Mouse (Mus musculus) brain, adult 2 months (tissue): ENCODE results near the gene Akr1b3.
A peak's percentile ranks its signal among the peaks of the same experiment; 100 is the strongest.
"Not testable (repeated sequence)": the region's sequence is repeated elsewhere in the genome, so short reads cannot be mapped to it uniquely, and the experiment has no call there.

Experiments
- DNase-seq: peaks from one replicate; pipeline ENCODE4 v3.0.0; 2011; ENCODE audit warnings: low read depth, low spot score

The Akr1b3 gene

DNA sequence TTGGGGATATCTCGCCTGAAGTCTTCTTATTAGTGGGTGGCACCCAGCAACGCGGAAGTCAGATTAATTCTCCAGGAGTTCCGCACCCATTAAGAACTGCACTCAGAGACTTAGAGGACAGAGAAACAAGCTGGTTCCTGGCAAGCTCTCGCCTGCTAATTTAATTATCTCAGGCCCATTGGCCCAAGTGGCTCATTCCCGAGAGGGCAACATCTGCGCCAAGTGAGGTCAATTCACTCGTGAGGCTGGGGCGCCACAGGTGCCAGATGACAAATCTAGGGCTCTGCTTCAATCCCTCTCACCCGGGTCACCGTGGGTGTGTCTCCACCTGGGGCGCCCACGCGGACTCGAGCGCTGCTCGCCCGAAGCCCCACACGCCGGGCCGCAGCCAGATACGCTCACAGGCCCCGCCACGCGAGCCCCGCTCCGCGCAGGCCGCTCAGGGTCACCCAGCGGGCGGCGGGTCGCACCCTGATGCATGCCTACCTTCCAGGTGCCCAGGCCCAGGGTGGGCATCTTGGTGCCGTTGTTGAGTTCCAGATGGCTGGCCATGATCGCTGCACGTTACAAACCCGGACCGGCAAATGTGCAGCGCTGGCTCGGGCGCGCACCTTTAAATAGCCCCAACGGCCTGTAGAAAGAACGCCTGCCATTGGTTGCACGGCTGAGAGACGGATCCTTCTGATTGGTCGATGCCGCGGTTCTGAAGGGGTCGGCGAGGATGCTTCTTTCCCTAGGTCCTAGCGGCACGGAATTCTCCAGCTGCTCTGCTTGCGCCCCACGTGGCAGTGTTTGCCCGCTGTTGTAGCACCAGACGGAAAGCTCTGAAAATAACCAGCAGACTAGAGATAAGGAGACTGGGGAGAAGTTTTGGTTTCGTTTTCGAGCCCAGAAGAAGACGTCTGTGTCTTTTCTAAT is at the start of gene Akr1b3:
TSS of gene Akr1b3 (minus strand) at position 625 of the 918 bp plus-strand sequence.
- peak; percentile 99 for DNase-seq

- no peak for DNase-seq
These were observed 47.2 kb upstream of the Akr1b3 start for GRCm38 (mm10) chr6:34364217-34365136.

- DNase-seq: no peak
These were observed 38.6 kb upstream of the Akr1b3 start for GRCm38 (mm10) chr6:34355841-34356240.

GRCm38 (mm10) chr6:34355349-34355747 is 38.1 kb upstream of the Akr1b3 start:
- no peak for DNase-seq

DNA sequence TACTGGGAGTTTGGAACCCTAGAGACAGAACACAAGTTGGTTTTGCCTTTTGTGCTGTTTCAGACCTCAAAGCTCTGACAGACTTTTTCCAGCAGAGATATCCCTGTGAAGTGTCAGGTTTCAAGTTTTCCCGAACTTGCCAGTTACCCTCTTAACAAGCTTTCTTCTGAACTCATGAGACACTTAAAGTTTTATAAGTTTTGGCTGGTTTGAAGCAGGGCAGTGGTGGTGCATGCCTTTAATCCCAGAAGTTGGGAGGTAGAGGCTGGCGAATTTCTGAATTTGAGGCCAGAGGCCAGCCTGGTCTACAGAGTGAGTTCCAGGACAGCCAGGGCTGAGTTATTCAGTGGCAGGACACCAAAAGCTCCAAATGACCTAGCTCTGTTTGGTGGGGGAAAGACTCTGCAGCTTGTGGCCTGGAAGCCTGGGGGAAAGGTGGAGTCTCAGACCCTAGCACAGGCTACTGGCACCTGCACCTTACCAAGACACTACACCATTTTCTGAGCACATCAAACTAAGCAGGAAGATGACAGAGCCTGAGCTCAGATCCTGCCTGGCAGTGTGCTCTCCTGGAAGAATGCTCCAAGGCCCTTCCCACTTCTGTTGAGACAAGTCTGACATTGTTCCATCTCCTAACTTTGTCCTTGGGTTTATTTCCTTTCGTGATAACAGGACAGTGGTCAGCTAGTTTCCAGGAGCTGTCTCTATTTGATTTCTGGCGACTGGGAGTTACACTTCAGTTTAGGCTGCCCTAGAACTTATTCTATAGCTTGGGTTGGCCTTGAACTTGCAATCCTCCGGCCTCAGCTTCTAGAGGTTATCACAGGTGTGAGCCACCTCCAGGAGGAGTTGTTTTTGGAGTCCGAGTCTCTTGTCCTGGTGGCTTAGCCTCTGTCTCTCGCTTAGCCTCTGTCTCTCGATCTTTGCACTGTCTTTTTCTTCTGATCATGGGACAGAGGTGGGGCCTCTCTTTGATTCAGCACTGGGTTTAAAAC is 37.4 kb upstream of the Akr1b3 start:
- no peak for DNase-seq

GRCm38 (mm10) chr6:34353658-34354353 is 36.5 kb upstream of the Akr1b3 start, which contains the start of gene Akr1b8:
TSS of gene Akr1b8 (plus strand) at chr6:34354119.
- DNase-seq: peak; percentile 85

DNA sequence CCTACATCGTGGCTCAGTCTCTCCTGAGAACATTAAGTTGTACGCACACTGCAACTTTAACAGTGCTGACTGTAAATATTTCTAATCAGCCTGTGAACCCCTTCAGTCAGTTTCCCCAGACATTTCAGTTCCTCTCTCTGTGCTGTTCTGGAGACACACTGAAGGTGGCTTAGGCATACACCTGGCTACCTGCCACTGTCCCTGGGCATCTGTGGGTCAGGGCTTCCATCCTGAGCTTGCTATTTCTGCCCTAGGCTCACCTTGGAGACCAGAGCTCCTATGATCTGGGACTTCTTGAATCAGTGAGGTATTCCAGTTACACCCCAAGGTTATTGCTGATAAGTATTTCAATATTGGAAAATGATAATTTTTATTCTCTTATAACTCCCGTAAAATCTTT is 35.1 kb upstream of the Akr1b3 start:
- DNase-seq: no peak

DNA sequence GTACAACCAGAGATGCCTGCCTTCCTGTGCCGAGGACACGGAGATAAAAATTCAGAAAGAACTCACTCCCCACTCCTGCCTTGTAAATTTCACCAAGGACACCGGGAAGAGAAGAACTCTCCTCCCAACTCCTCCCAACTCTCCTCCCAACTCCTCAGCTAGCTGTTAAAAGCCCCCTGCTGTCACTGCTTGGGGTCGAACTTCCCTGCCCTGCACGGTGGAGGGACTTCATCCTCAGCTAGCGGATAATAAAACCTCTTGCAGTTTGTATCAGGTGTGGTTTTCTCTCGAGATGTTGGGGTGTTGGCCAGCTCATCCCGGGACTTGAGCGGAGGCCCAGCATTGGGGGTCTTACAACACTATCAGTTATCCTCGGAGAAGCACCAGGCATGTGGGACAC is 34.2 kb upstream of the Akr1b3 start:
- DNase-seq: not testable (repeated sequence)

- DNase-seq: no peak
These were observed 32.9 kb upstream of the Akr1b3 start for GRCm38 (mm10) chr6:34350037-34350699.

- DNase-seq: peak; percentile 84
These were observed 29.0 kb upstream of the Akr1b3 start for GRCm38 (mm10) chr6:34346096-34346898.

DNA sequence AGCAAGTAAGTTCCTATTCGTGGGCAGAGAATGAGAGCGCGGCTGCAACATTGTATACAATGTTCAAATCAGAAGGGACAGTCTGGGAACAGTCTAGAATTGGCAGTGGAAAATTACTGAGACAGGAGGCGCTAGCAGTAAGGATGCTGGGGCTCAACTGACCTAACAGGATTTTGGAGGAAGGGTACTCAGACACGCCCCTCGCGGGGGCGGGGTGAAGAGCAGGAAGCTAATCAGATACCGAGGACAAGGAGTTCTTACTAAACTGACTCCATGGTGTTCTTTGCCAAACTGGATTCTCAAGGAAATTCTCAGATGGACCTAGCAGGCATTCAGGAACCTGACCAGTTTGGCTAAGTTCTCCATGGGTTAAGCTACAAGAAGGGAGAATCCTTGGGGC is 27.7 kb upstream of the Akr1b3 start:
- DNase-seq: no peak

- DNase-seq: no peak
These were observed 27.0 kb upstream of the Akr1b3 start for GRCm38 (mm10) chr6:34344135-34344850.

- DNase-seq: no peak
These were observed 26.1 kb upstream of the Akr1b3 start for GRCm38 (mm10) chr6:34343426-34343825.

DNA sequence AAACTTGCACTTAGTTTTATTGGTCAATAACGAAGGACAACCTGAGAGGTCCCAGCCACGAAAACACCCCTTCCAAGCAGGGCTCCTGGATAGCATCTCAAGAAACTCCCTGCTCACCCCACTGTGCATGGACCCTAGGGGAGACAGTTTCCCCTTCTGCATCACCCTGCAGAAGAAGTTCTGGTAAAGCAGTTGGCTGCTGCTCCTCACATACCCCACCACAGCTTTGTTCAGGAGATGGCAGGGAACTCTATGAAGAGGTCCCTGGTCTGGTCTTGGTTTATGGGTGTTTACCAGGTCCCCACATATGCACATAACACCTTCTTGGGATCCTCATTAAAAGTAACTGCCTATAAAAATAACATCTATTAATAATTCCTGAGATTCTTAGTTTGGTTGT is 25.2 kb upstream of the Akr1b3 start:
- DNase-seq: no peak

DNA sequence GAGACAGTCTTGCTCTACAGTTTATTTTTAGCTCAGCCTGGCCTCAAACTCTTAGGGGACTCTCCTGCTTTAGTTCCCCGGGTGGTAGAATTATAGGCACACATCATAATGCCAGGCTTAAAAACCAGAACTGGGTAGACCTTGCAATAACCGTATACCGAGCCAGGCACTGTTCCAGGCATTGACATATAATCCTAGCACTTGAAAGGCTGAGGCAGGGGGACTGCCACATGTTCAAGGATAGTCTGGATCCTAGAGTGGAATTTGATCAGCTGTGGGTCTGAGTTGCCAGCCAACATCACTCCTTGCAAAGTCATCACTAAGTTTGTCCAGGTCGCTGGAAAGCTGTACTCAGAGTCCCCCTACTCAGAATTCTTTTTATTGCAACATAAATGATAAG is 24.7 kb upstream of the Akr1b3 start:
- DNase-seq: no peak

- peak; percentile 24 for DNase-seq
These were observed 20.5 kb upstream of the Akr1b3 start for GRCm38 (mm10) chr6:34337799-34338198.

- no peak for DNase-seq
These were observed 17.4 kb upstream of the Akr1b3 start for GRCm38 (mm10) chr6:34334673-34335072.

DNA sequence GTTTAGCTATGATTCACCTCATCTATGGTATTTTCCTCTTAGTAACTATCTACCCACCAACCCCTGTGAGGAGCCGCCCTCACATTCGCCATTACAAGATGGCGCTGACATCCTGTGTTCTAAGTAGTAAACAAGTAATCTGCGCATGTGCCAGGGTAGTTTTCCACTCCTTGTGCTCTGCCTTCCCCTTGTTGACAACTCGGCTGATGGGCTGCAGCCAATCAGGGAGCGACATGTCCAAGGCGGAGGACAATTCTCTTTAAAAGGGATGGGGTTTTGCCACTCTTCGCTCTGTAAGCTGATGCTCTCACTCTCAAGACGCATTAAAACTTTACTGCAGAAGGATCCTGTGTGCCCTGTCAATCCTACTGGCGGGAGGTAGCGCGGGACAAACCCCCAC is 14.5 kb upstream of the Akr1b3 start:
- DNase-seq: not testable (repeated sequence)
